Mouse (Mus musculus): ENCODE measurements around the gene Colgalt2. TPM values are rescaled to one million over a fixed set of nuclear protein-coding genes. Genes with fewer than 3 reads are reported as not detected.
"Not testable (repeated sequence)": the region's sequence is repeated elsewhere in the genome, so short reads cannot be mapped to it uniquely, and the experiment has no call there.

Gene Colgalt2
- total RNA-seq, 4 experiments from 2014 or later: 0.89 to 1.6 (median 1.2) TPM

- no peak for DNase-seq (ENCODE audit: low spot score in 2 of 2)
Observed at GRCm38 (mm10) chr1:152416306-152416904, 16.8 kb downstream of the Colgalt2 start.

GRCm38 (mm10) chr1:152417602-152418001, 18.0 kb downstream of the Colgalt2 start:
- DNase-seq (ENCODE audit: low spot score in 2 of 2): peak in 1 of 2 experiments; percentile 13

GRCm38 (mm10) chr1:152422295-152422694, 22.7 kb downstream of the Colgalt2 start:
- no peak for DNase-seq (ENCODE audit: low spot score in 2 of 2)

DNA sequence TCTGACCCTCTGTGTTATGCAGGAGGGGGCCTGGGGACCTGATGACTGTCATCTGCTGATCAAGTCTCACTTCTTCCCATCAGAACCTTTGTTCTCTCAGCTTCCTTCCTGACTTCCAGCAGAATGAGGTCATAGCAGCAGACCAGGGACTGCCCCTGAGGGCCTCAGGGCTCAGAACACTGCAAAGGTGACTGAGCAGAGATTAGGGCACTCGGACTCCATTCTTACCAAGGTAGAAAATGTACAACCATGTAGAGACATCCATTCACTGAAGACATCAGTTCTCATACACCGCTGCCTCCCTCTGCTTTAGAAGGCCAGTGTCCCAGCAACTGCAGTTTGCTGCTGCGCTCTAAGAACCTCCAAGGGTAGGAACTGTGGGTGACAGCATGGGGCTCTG, 23.4 kb downstream of the Colgalt2 start:
- DNase-seq (ENCODE audit: low spot score in 2 of 2): no peak

DNA sequence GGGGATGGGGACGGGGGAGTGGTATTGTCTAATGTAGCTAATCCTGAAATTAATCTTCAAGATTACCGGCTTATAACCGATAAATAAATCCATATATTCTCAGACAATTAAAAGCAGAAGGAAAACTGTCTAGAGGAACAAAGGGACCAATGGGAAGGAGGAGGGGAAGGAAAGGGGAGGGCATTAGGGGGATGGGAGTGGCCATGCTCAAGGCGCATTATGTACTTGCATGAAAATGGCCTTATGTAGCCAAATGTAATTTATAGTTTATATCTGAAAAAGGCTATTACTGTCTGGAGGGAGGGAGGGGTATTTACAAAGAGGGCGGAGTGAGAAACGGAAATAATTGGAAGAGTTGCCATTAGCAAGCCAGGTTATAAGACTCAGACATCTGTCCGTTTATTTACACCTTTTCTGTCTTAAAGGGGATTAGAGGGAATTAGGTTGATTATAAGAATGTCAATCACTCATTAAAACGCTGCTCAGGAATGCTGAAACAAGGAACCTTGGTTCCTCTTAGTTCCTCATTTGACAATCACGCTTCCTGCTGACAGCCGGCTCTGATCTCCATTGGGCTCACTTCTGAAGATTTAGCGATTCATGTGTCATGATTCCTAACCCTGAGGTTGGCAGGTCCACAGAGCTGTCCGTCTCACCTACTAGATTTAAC, 28.4 kb downstream of the Colgalt2 start:
- DNase-seq (ENCODE audit: low spot score in 2 of 2): no peak

DNA sequence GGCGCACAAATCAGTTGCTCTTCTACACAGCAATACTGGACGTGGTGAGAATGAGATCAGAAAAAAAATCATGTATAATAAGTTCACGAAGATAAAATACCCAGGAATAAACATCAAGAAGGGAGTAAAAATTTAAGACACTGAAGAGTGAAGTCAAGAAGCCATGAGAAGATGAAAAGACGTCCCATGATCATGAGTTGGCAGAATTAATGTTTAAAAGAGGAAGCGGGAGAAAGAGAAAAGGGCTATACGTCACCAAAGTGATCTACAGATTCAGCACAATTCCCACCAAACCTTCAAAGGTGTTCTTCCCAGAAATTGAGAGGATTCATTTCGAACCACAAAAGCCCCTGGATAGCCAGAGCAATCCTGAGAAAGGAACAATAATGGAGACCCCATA, 30.2 kb downstream of the Colgalt2 start:
- DNase-seq (ENCODE audit: low spot score in 2 of 2): no peak

DNA sequence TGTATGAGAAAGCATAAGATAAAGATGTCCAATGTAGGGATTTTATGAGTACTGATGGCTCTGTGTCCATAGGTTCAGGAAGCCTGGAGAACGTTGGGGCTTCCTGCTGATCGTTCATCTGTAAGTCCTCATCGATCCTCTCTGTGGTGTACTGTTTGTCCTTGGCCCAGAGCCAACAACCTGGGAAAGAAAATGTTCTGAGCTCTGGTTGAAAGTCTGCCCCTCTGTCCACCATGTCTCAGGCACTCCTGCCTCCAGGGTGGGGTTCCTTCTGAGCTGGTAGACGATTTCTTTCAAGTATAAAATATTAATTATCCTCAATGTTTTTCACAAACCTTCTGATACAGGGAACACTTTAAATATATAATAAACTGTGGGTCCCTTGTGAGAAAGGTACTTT, 34.5 kb downstream of the Colgalt2 start:
- DNase-seq (ENCODE audit: low spot score in 2 of 2): no peak

DNA sequence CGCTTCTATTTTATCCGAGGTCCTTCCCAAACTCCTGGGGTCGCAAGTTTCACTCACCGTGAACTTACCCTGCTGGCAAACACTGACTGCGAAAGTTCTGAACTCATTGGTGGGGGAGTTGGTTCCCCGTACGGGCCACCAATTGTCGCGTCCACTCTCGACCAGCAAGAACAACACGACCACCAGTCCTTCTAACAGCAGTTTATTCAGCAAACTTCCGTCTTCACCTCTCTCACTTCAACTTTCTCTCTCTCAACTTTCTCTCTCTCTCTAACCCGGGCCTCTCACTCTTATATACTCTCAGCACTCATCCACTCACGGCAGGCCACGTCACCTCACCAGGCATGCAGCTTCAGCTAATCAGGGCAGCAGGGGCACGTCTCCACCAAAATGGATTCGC, 37.9 kb downstream of the Colgalt2 start:
- not testable (repeated sequence) for DNase-seq (ENCODE audit: low spot score in 2 of 2)

DNA sequence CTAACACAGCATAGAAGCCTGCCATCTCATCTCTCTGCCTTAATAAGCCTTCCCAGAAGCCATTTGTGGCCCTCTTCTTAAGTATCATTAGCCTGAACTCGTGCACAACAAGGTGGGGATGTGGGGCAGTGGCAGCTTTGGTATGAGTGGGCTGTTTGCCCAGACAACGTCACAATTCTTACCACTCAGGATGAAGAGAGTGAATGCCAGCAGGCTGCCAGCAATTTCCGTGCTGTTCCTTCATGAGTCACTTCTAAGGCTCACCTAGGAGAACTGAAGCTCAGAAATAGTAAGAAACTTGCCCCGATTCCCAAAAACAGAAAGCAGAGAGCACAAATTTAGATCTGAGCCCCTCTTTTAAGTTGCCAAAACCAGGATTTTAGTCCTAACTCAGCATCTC, 39.8 kb downstream of the Colgalt2 start:
- DNase-seq (ENCODE audit: low spot score in 2 of 2): no peak

DNA sequence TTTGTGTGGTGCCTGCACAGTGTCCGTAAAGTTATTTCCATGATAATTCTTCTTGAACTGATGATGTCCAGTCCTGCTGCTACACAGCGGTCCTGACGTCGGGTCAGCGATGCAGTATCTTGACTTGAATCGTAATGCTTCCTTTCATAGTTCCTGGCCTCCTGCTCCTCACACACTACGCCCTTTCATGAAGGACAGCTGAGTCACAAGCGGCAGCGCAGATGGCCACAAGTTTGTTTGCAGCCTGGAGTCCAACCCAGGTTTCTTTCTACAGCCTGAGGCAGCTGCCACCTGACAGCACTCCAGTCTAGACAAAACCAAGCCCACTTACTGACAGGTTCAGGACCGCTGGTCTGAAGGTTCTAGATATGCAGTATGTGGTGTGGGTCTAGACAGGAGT, 40.2 kb downstream of the Colgalt2 start:
- no peak for DNase-seq (ENCODE audit: low spot score in 2 of 2)

DNA sequence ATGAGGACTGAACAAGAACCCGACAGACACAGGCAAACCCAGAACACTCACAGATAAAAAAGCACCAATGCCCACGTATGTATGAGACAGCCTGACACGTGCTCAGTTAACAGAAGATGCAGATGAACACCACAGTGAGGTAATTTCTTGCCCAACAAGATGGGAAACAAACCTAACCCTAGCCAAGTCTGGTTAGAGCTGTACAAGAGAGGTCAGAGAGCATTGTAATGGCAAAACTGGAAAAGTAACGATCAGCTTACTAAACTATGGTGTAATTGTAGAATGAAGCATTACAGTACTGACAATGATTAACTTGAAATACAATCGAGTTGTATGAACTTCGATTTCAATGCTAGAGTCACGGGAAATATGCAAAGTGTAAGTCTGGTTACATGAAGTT, 45.0 kb downstream of the Colgalt2 start:
- DNase-seq (ENCODE audit: low spot score in 2 of 2): no peak

- no peak for DNase-seq (ENCODE audit: low spot score in 2 of 2)
Observed at GRCm38 (mm10) chr1:152445925-152446324, 46.3 kb downstream of the Colgalt2 start.

- DNase-seq (ENCODE audit: low spot score in 2 of 2): peak in 1 of 2 experiments; percentile 15
Observed at GRCm38 (mm10) chr1:152454536-152454935, 54.9 kb downstream of the Colgalt2 start.

DNA sequence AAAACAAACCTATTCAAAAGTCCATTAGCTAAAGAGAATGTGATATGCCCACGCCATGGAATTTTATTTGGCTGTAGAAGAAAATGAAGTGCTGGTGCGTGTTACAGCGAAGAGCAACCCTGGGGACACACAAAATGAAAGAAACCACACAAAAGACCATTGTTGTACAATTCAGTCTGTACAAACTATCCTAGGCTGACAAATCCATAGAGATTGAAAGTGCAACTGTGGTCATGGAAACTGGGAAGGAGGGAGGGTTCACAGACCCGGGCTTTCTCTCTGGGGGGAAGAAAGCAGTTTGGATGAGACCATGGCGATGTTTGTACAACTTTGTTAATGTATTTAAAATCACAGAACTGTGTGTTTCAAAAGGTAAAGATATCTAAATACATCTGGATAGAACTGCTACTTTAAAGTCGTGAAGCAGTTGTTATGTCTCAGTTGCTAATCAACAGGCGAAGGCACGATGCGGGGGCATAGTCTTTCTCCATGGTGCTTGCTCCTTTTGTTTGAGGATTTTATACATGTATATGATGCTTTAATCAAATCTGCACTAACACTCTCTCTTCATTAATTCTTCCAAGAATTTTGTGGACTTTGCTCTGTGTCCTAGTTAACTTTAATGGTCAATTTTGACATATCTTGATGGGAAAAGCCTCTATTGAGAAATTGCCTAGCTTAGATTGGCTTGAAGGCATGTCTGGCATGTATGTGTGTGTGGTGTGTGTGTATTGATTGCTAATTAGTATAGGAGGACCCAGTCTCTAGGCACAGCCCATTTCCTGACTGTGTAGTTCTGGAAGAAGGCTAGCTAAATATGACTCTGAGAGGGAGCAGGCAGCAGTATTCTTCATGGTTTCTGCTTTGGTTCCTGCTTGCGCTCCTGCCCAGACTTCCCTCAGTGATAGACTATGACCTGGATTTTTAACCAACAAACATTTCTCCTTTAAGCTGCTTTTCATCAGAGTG, 55.9 kb downstream of the Colgalt2 start:
- DNase-seq (ENCODE audit: low spot score in 2 of 2): no peak

GRCm38 (mm10) chr1:152456266-152456665, 56.6 kb downstream of the Colgalt2 start:
- no peak for DNase-seq (ENCODE audit: low spot score in 2 of 2)

DNA sequence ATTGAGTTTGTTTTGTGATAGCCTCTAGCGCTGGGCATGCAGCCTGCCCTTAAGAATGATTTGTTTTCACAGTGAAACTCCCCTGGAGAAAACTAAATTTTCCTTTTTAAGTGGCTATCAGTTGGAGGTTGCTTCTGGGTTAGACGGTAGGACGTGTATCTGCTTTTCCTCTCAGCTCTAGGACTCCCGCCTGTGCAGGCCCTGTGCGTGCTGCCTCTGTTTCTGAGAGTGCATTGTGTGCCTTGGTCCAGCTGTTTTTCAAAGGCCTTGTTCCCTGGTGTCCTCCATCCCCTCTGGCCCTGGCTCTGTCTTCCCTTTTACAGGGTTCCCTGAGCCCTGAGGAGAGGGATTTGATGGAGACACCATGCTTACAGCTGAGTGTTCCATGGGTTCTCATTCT, 58.0 kb downstream of the Colgalt2 start:
- no peak for DNase-seq (ENCODE audit: low spot score in 2 of 2)

GRCm38 (mm10) chr1:152458996-152459395, 59.4 kb downstream of the Colgalt2 start:
- DNase-seq (ENCODE audit: low spot score in 2 of 2): no peak

GRCm38 (mm10) chr1:152460931-152461330, 61.3 kb downstream of the Colgalt2 start:
- no peak for DNase-seq (ENCODE audit: low spot score in 2 of 2)

- no peak for DNase-seq (ENCODE audit: low spot score in 2 of 2)
Observed at GRCm38 (mm10) chr1:152461814-152462213, 62.2 kb downstream of the Colgalt2 start.

DNA sequence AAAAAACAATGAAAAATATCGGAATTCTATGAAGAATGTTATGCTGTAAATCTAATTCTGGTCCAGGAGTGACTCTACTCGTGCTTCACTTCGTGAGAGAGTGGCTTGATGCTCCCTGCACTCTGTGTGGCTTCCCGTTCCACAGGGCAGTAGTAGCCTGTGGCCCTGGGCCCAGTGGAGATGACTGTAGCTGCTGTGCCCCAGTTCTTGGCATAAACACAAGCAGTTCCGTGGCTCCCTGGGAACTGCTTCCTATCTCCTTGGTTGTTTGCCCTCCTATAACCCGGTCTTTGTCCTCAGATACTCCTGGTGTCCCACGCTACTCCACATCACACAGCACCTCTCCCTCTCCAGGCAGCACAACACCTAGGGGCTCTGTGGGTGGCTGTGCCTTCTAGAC, 62.7 kb downstream of the Colgalt2 start:
- DNase-seq (ENCODE audit: low spot score in 2 of 2): no peak

DNA sequence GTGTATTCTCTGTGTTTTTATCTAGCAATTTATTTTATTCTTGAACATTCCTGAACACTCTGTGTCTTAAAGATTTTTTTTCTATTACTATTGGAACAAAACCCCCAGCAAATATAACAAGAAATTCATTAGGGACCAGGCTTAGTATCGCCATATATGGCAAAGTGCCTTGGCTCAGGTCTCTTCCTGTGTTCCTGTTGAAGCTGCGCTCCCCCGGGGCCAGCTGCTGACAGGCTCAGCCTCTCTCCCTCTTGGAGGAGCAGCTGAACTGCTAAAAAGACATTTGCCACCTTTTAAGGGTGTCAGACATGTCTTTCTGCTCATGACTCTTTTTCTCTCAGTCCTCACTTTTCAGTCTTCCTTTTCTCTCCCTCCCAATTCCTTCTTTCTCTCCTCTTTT, 66.7 kb downstream of the Colgalt2 start:
- no peak for DNase-seq (ENCODE audit: low spot score in 2 of 2)

DNA sequence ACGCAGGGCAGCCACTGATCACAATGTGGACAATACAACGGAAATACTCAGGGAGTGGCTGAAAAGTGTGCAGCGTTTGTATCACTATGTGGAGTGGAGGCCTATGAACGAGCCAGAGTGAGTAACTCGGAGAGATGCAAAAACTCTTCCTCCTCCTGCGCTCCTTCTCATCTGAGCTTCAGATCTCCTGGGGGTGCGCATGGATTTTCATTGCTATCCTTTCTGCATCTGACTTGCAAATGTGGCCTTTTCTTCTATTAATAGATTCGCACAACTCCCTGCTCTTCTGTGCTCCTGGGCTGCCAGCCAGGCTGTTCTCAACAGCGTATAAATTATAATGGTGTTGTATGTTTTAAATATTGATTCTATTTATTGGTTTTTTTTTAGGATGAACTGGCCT, 68.8 kb downstream of the Colgalt2 start:
- DNase-seq (ENCODE audit: low spot score in 2 of 2): no peak

Measured in gastrocnemius, adult 8-10 months (tissue).